Mouse (Mus musculus): ENCODE data around the gene Luc7l3.

The Luc7l3 gene

DNA sequence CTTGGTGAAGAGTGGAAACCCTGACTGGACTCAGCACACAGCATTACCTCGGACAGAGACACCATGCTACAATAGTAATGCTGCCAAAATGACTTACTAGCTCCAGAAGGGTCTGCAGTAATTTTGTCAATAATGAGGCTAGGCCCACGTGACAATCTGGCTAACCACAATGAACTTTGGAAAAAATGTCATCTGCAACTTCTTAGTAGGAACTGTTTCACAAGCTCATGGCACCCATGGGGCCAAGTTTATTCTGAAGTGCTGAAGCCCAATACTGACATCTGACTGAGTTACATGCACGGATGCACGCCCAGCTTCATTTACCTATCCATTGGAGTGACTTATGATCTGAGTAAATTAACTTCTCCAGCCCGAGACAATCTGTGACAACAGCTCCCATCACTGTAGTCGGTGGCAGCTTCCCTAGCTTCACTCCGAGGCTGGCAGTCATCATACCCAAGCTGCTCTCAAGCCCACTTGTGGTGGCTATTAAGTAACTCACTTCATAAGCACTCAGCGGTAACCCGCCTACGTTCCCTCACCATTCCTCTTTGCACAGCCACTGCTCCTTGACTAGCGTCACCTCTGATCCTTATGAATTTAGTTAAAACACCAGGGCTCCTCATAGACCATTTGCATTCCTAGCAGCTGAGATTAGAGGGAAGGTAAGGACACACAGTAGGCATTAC is 35.8 kb downstream of the Luc7l3 start:
- no peak for TF ChIP-seq GATA4 (IDR thresholded peaks at IDR 0.05; ENCODE audit: insufficient replicate concordance, low read length)

GRCm38 (mm10) chr11:94283536-94284099 is 38.2 kb downstream of the Luc7l3 start:
- no peak for TF ChIP-seq GATA4 (IDR thresholded peaks at IDR 0.05; ENCODE audit: insufficient replicate concordance, low read length)

- no peak for TF ChIP-seq GATA4 (IDR thresholded peaks at IDR 0.05; ENCODE audit: insufficient replicate concordance, low read length)
These were observed 39.5 kb downstream of the Luc7l3 start for GRCm38 (mm10) chr11:94282291-94282690.

GRCm38 (mm10) chr11:94281199-94282181 is 40.3 kb downstream of the Luc7l3 start, which contains the start of gene Gm21885:
TSS of gene Gm21885 (plus strand) at chr11:94281873.
- no peak for TF ChIP-seq GATA4 (IDR thresholded peaks at IDR 0.05; ENCODE audit: insufficient replicate concordance, low read length)

GRCm38 (mm10) chr11:94276869-94277337 is 44.9 kb downstream of the Luc7l3 start:
- TF ChIP-seq GATA4 (IDR thresholded peaks at IDR 0.05; ENCODE audit: insufficient replicate concordance, low read length): no peak

GRCm38 (mm10) chr11:94275686-94276085 is 46.1 kb downstream of the Luc7l3 start:
- no peak for TF ChIP-seq GATA4 (IDR thresholded peaks at IDR 0.05; ENCODE audit: insufficient replicate concordance, low read length)

DNA sequence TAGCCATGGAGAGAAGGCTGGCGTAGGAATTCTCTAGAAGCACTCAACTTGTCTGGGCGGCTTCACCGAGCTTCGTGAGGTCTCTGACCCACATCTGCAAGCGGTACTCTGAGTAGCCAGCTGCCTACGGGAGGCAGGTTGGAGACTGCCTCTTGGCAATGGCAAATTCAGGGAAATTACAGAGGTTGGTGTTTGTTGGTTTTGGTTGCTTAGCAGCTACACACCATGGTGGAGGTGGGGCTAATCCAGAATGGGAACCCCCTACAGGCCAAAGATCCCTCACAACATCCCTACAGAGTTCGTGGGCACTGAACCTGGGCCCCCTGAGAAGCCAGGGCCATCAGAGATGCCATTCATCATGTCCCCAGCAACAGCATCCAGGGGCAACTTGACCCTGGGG is 46.6 kb downstream of the Luc7l3 start:
- TF ChIP-seq GATA4 (IDR thresholded peaks at IDR 0.05; ENCODE audit: insufficient replicate concordance, low read length): no peak

- peak; percentile 94; the same call in 1 of the 2 replicates for TF ChIP-seq GATA4 (IDR thresholded peaks at IDR 0.05; ENCODE audit: insufficient replicate concordance, low read length)
These were observed 47.5 kb downstream of the Luc7l3 start for GRCm38 (mm10) chr11:94274206-94274867.

DNA sequence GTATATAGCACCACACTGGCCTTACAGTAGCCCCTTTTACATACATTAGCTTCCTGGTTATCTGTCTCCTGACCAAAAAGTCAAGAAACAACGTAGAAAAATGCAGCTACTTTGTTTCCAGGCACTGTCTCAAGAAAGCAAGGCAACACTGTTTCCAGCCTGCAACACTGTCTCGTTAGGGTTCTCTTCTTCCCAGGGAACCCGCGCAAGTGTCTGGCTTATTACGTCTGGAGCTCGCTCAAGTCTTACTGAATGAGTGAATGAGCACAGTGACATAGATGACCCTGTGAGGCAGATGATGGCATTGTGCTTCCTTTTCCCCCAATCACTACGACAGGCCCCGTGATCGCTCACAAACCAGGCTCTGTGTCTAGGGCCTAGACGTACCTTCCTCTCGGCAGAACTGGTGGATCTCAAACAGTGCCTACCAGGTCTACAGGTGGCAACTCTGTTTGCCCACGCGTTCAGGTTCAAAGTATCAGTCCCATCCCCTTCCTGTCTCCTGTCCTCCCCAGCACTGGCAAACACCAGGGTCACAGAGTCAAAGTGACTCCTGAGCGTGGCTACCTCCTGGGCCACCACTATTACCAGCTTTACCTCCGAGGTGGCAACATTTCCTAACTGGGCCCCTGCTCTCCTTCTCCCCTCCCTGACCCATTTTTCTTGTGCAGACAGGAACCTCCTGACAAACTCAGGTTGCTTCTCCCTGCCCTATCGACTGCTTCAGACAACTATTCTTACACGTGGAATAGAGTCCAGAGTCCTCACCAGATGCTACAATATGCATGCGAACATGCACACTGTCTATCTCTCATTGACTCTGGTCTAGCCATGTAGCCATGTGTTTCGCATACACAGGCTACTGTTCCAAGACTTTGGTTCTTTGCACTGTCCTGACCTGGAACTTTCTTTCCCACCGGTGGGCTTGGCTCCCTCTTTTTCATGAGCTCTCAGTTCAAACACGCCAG is 48.5 kb downstream of the Luc7l3 start:
- TF ChIP-seq GATA4 (IDR thresholded peaks at IDR 0.05; ENCODE audit: insufficient replicate concordance, low read length): no peak

DNA sequence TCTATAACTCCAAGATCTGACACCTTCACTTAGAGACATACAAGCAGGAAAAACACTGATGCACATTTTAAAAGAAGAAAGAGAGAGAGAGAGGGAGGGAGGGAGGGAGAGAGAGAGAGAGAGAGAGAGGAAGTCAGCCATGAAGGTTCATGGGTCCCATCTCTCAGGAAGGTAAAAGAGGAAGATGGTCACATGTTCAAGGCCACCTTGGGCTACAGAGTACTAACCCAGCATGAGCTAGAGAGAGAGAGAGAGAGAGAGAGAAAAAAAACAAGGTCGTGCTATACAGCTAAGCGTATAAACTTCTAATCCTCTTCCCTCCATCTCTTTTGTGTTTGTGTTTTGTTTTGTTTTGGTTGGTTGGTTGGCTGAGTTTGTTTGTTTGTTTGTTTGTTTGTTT is 50.8 kb downstream of the Luc7l3 start:
- TF ChIP-seq GATA4 (IDR thresholded peaks at IDR 0.05; ENCODE audit: insufficient replicate concordance, low read length): no peak

DNA sequence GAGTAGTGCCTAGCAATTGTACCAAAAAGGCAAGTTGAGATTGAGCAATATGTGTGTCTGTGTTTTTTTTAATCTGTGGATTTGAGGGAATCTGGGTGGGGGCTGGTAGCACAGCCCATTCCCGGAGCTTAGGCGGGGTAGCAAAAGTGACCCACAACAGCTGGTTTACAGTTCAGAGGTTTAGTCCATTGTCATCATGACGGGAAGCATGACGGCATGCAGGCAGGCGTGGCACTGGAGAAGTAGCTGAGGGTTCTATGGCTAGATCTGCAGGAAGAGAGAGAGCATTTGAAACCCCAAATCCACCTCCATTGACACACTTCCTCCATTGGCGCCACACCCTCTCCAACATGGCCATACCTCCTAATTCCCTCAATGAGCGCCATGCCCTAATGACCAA is 51.9 kb downstream of the Luc7l3 start:
- TF ChIP-seq GATA4 (IDR thresholded peaks at IDR 0.05; ENCODE audit: insufficient replicate concordance, low read length): no peak

GRCm38 (mm10) chr11:94268761-94269160 is 53.0 kb downstream of the Luc7l3 start:
- TF ChIP-seq GATA4 (IDR thresholded peaks at IDR 0.05; ENCODE audit: insufficient replicate concordance, low read length): no peak

DNA sequence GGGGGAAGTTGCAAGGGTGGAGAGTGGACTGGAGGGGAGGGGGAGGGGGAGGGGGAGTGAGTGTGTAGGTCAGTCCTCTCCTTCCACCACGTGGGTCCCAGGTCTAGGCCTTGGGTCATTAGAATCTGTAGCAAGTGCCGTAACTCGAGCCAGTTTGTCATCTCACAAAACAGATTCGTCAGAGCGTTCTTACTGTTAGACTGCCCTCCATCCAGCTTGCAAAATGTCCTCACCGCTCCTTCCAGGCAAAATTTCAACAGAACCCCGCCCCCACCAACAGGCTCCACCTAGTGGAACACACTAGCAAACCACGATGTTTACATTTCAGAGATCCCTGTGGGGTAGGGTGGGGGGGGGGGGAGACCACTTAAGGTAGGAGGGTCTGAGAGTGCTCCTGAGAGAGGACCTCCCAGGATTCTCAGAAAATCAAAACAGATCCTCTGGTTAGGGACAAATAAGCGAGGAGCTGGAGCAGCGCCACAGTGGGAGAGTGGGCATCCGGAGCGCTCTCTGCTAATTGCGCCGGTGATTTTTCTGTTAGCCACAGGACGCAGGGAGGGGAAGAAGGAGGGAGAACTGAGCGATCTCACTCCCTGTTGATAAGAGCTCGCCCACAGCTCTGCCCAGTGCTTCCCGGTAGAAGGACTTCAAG is 56.5 kb downstream of the Luc7l3 start:
- no peak for TF ChIP-seq GATA4 (IDR thresholded peaks at IDR 0.05; ENCODE audit: insufficient replicate concordance, low read length)

All from liver, adult (tissue).